Mouse (Mus musculus) ES-E14 (cell line): ENCODE data around the gene Olfr1154. TPM values are rescaled to one million over a fixed set of nuclear protein-coding genes. Genes with fewer than 3 reads are reported as not detected.

Source experiments
- DNase-seq: peaks from one replicate; pipeline ENCODE4 v3.0.0-alpha.2; 2013; ENCODE audit warnings: low read depth, low spot score
- H3K27ac ChIP-seq: 2 replicates; pipeline ENCODE4 v1.5.1; 2012; ENCODE audit warnings: low read depth, mild to moderate bottlenecking, low read length, moderate library complexity, mixed read lengths; ENCODE audit not compliant: poor library complexity, insufficient read depth, severe bottlenecking
- H3K36me3 ChIP-seq: 2 replicates; pipeline ENCODE4 v1.6.1; 2012; ENCODE audit warnings: mild to moderate bottlenecking, low read length, moderate library complexity, mixed read lengths; ENCODE audit not compliant: control insufficient read depth, poor library complexity, insufficient read depth, severe bottlenecking
- H3K4me1 ChIP-seq, 2 experiments: fragments of 150-350 bp in 1 of 2; sonication (generic) in 1 of 2; 2 replicates each; pipeline ENCODE4 v1.6.1; 2012; ENCODE audit warnings: low read length in 2 of 2, mild to moderate bottlenecking in 1 of 2, mixed read lengths in 1 of 2; ENCODE audit not compliant: control insufficient read depth in 2 of 2, insufficient read depth in 2 of 2, poor library complexity in 1 of 2
- H3K4me3 ChIP-seq, 2 experiments: fragments of 150-350 bp in 1 of 2; sonication (generic) in 1 of 2; 2 replicates each; pipeline ENCODE4 v1.5.1; 2012; ENCODE audit warnings: low read length in 2 of 2, low read depth in 1 of 2, mild to moderate bottlenecking in 1 of 2, mixed read lengths in 1 of 2; ENCODE audit not compliant: insufficient read depth in 1 of 2, poor library complexity in 1 of 2, severe bottlenecking in 1 of 2
- H3K9ac ChIP-seq: 2 replicates; pipeline ENCODE4 v1.6.1; 2012; ENCODE audit warnings: low read depth, mild to moderate bottlenecking, low read length, mixed read lengths; ENCODE audit not compliant: poor library complexity, insufficient read depth, severe bottlenecking
- H3K9me3 ChIP-seq: fragments of 150-350 bp; sonication (generic); 2 replicates; pipeline ENCODE4 v1.6.1; 2012; ENCODE audit warnings: low read depth, mild to moderate bottlenecking, low read length; ENCODE audit not compliant: control insufficient read depth, insufficient read depth
- CHD2 ChIP-seq: IDR thresholded peaks from 2 replicates; pipeline ENCODE4 v1.6.1; 2014; ENCODE audit warnings: mild to moderate bottlenecking, low read depth, low read length, inconsistent platforms
- HCFC1 ChIP-seq: IDR thresholded peaks from 2 replicates; pipeline ENCODE4 v1.6.1; 2012; ENCODE audit warnings: low read length, inconsistent platforms, borderline replicate concordance; ENCODE audit not compliant: insufficient read depth
- MAFK ChIP-seq: IDR thresholded peaks from 2 replicates; pipeline ENCODE4 v1.6.1; 2014; ENCODE audit warnings: mild to moderate bottlenecking, low read depth, low read length, inconsistent platforms; ENCODE audit not compliant: insufficient read depth
- ZC3H11A ChIP-seq: IDR thresholded peaks from 2 replicates; pipeline ENCODE4 v1.6.1; 2012; ENCODE audit warnings: low read depth, mild to moderate bottlenecking, inconsistent platforms, low read length, borderline replicate concordance
- ZNF384 ChIP-seq: IDR thresholded peaks from 2 replicates; pipeline ENCODE4 v1.6.1; 2012; ENCODE audit warnings: low read depth, low read length, inconsistent platforms
- in situ Hi-C, 2 experiments: fragments of 600-800 bp; cut with MboI; formaldehyde crosslinking; loops; one replicate each; pipeline ENCODE4 v1.15.1; 2025; ENCODE audit warnings: low sequenced_read_pairs in 2 of 2, inconsistent platforms in 1 of 2; ENCODE audit not compliant: unreplicated experiment in 2 of 2
- total RNA-seq: library from RNA; depleted of rRNA; stranded (reverse); fragments of 300-350 nt; gene quantifications from 2 replicates; pipeline ENCODE4 v1.2.3, GENCODE M21; 2012; rRNA removed

The Olfr1154 gene
- total RNA-seq, 1 experiment = not detected

DNA sequence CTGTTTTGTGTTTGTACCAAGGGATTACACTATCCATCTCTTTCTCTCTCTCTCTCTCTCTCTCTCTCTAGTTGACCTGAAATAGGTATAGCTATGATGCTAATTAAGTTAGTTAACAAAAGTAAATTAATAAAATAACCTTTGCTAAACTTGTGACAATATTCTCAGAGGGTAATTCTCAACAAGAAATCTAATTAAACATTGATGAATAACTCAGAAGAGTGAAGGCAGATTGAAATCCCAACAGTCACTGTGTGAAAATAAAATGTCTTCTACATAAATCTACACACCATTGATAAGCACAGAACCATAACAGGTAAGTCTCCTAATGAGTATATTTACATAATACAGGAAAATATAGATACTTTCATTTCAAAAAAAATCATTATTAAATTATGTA, 38.8 kb downstream of the Olfr1154 start, which contains the start of gene Olfr1152:
Gene Olfr1152 (plus strand): TSS at position 301 of the 400 bp plus-strand sequence.
- Histone ChIP-seq H3K36me3 (no peaks in the 10 kb centered on the region), H3K4me1 (no peaks in the 10 kb centered on the region), H3K4me3 (no peak within 1 kb of the TSS), H3K9ac (no peak within 1 kb of the TSS), H3K9me3 (no peaks in the 10 kb centered on the region), H3K27ac (no peak within 1 kb of the TSS)
- in situ Hi-C loops = no loop called here
- TF ChIP-seq MAFK = no peak
- no peak for TF ChIP-seq HCFC1
- no peak for DNase-seq

DNA sequence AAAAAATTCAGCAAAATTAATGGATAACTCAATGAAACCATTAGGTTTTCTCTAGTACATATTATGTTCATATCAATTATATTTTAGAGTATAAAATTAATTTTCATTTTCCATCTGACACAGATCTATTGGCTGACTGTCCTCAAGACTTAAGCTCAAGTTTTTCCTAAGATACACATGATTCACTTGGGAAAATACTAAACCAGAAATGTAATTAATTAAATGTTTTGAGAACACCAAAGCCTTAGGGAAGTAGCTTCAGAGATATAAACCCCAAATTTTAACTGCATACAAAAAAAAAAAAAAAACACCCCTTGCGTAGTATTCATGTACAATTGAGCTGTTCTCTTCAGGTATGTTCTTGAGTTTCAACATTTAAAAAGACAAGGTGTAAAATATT, 49.4 kb downstream of the Olfr1154 start, which contains the start of gene Olfr1151:
Gene Olfr1151 (plus strand): TSS at position 301 of the 400 bp plus-strand sequence.
- no peak for DNase-seq
- Histone ChIP-seq H3K9ac (no peak within 1 kb of the TSS), H3K27ac (no peak within 1 kb of the TSS), H3K36me3 (no peaks in the 10 kb centered on the region), H3K4me3 (no peak within 1 kb of the TSS), H3K4me1 (no peaks in the 10 kb centered on the region; a peak in 1 of 4 replicates), H3K9me3 (no peaks in the 10 kb centered on the region)
- in situ Hi-C loops = no loop called here
- TF ChIP-seq ZNF384 (no peak), HCFC1 (no peak), CHD2 (no peak), MAFK (no peak), ZC3H11A (no peak)

Other genes starting within 250 kb of the Olfr1154 start
- not detected in 2 replicates for gene Olfr1134, start 246.7 kb downstream of the Olfr1154 start, total RNA-seq
- not detected in 2 replicates for gene Olfr1135, start 231.5 kb downstream of the Olfr1154 start, total RNA-seq
- gene Olfr1136, start 211.2 kb downstream of the Olfr1154 start, total RNA-seq = not detected in 2 replicates
- not detected in 2 replicates for gene Olfr1137, start 192.0 kb downstream of the Olfr1154 start, total RNA-seq
- gene Olfr1138, start 165.2 kb downstream of the Olfr1154 start, total RNA-seq = not detected in 2 replicates
- not detected in 2 replicates for gene Olfr1140, start 161.4 kb downstream of the Olfr1154 start, total RNA-seq
- gene Olfr1141, start 151.2 kb downstream of the Olfr1154 start, total RNA-seq = not detected in 2 replicates
- not detected in 2 replicates for gene Olfr152, start 125.7 kb downstream of the Olfr1154 start, total RNA-seq
- gene Olfr1143, start 104.6 kb downstream of the Olfr1154 start, total RNA-seq = not detected in 2 replicates
- gene Olfr1145, start 95.3 kb downstream of the Olfr1154 start, total RNA-seq = not detected in 2 replicates
- gene Olfr1148, start 74.6 kb downstream of the Olfr1154 start, total RNA-seq = not detected in 2 replicates
- gene Olfr1150-ps1, start 61.2 kb downstream of the Olfr1154 start, total RNA-seq = not detected in 2 replicates
- gene Olfr1151, start 49.3 kb downstream of the Olfr1154 start, total RNA-seq = not detected in 2 replicates
- not detected in 2 replicates for gene Olfr1152, start 38.7 kb downstream of the Olfr1154 start, total RNA-seq
- not detected in 2 replicates for gene Olfr1153, start 10.2 kb downstream of the Olfr1154 start, total RNA-seq
- not detected in 2 replicates for gene Olfr1155, start 40.0 kb upstream of the Olfr1154 start, total RNA-seq
- not detected in 2 replicates for gene Olfr1156, start 47.9 kb upstream of the Olfr1154 start, total RNA-seq
- not detected in 2 replicates for gene Olfr1157, start 63.1 kb upstream of the Olfr1154 start, total RNA-seq
- not detected in 2 replicates for gene Olfr74, start 69.5 kb upstream of the Olfr1154 start, total RNA-seq
- gene Olfr1158, start 84.9 kb upstream of the Olfr1154 start, total RNA-seq = not detected in 2 replicates
- not detected in 2 replicates for gene Olfr1160, start 103.1 kb upstream of the Olfr1154 start, total RNA-seq
- not detected in 2 replicates for gene Olfr1161, start 117.6 kb upstream of the Olfr1154 start, total RNA-seq
- gene Olfr73, start 132.5 kb upstream of the Olfr1154 start, total RNA-seq = not detected in 2 replicates
- not detected in 2 replicates for gene Olfr1162, start 146.0 kb upstream of the Olfr1154 start, total RNA-seq
- gene Olfr1163, start 166.7 kb upstream of the Olfr1154 start, total RNA-seq = not detected in 2 replicates
- gene Olfr1164, start 188.8 kb upstream of the Olfr1154 start, total RNA-seq = not detected in 2 replicates
- gene Olfr1166, start 223.1 kb upstream of the Olfr1154 start, total RNA-seq = not detected in 2 replicates